Mouse (Mus musculus) testis, postnatal 14 days (tissue): ENCODE measurements around the gene AU040320.

ENCODE experiments used
- DNase-seq: peaks from one replicate; pipeline ENCODE4 v3.0.0; 2021; ENCODE audit warnings: low spot score

The AU040320 gene

GRCm38 (mm10) chr4:126753268-126754230 is at the start of gene AU040320, which contains the start of gene Ncdn:
TSS of gene AU040320 (plus strand) at chr4:126753544.
TSS of gene Ncdn (minus strand) at chr4:126753438.
- DNase-seq = peak; percentile 98

GRCm38 (mm10) chr4:126706630-126707438 is 46.5 kb upstream of the AU040320 start:
- no peak for DNase-seq

GRCm38 (mm10) chr4:126707439-126707826 is 45.9 kb upstream of the AU040320 start:
- no peak for DNase-seq

- DNase-seq = no peak
Observed at GRCm38 (mm10) chr4:126732111-126732510, 21.2 kb upstream of the AU040320 start.

DNA sequence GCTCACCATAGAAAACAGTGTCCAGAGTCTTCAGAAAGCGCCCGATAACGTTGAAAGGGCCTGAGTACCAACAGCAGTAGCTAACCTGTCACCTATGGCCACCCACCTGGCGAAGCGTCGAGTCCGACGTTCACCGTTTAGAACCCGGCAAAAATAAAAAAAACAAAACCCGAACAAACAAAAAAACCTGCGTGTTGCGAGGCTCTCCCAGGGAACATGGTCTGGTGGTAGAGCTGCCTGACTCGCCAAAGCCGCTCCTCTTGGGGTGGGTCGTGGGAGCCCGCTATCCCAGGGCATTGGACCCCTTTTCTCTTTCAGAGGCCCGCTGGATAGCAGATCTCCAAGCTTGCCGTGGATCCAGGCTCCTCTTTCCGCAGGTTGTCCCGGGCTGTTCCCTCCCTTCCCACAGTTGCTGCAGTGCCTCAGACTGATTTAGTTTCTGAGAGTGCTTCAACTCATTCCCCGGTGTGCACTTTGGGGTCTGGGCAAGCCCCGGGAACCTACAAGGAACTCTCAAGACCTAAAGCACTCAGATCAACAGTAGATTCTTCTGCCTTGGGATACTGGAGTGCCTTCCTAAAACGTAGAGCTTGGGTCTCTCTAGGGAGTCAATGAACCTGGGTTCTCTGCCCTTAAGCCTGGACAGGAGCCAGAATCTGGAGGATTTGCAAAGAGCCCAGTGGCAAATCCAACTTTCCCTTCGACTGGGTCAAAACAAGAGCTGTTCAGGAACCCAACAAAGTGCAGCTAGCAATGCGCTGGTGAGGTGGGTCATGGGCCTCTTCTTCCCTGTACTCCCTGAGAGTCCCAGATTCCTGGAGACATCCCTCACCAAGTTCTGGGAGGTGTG is 20.6 kb upstream of the AU040320 start:
- DNase-seq = no peak

GRCm38 (mm10) chr4:126734001-126734603 is 19.2 kb upstream of the AU040320 start:
- no peak for DNase-seq

DNA sequence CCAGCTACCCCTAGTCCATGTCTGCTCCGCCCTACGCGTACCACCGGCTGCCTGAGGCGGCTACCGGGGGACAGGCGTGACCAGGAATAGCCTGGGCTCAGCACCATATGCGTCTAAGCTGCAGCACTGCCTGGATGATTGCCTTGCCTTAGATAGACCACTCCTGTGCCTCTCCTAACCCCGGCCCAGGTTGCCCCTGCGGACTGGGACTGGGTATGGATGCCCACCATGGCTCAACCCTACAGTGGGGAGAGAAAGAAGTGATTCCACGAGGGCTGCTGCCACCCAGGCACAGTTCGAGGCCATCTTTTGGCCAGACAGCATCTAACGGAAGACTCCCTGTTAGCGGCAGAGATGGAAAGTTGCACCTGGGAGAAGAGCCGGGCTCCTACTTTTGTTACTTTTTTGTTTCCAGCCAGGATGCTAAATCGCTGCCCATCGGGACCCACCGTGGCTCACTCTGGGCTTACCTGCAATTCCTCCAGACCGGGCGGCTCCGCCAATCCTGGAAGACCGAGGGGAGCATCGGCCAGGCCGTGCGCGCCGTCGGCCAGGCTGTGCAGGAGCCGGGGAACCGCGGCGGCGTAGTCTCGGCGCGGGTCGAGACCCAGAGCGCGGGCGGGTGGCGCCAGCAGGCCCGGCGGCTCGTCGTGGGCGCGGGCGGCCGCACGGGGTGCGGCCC is 18.5 kb upstream of the AU040320 start:
- DNase-seq = no peak

GRCm38 (mm10) chr4:126735382-126736000 is 17.9 kb upstream of the AU040320 start:
- DNase-seq = no peak

GRCm38 (mm10) chr4:126736001-126736414 is 17.3 kb upstream of the AU040320 start, which contains the start of gene Tfap2e:
TSS of gene Tfap2e (minus strand) at chr4:126736240.
- peak; percentile 53 for DNase-seq

DNA sequence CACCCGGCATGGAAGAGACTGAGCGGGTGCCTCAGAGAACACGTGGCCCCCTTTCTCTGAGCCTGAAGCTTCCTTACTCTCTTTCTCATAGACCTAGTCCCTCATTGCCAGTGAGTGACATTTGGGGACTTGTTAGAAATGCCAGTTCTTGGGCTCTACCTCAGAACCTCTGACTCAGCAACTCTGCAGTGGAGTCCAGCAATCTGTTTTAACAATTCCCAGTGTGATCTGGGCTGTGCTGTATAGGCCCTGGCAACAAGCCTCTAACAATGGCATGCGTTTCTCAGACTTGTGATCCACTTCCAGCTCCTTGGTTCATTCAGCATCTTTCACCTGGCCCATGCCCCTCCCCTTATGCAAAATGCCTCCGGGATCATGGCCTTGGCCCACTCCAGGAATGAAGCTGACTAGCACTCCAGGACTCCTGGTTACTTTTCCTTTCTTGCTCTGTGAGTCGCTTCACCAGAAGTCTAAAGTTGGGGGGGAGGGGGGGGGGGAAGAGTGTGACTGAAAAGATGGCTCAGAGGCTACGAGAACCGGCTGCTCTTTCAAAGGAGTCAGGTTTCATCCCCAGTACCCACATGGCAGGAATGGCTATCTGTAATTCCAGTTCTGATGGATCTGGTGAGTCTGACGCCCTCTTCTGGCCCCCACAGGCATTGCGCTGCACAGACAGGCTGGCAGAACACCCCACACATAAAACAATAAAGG is 13.2 kb upstream of the AU040320 start:
- no peak for DNase-seq

DNA sequence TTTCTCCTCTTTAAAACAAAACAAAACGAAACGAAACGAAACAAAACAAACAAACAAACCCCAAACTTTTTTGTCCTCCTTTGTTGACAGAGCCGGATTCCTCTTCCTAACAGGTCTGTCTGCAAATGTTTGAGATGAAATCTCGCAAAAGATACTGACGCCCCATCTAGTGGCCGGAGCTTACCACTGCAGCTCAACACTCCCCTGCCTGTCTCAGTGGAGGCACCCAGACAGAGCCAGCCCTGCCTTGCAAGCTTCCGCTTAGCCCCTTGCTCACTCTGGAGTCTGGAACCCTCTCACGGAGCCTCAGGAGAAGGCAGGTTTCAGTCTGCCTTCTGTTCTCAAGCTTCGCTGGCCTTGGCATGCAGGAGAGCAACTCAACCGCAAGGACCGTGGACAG is 11.9 kb upstream of the AU040320 start:
- DNase-seq = peak; percentile 72

DNA sequence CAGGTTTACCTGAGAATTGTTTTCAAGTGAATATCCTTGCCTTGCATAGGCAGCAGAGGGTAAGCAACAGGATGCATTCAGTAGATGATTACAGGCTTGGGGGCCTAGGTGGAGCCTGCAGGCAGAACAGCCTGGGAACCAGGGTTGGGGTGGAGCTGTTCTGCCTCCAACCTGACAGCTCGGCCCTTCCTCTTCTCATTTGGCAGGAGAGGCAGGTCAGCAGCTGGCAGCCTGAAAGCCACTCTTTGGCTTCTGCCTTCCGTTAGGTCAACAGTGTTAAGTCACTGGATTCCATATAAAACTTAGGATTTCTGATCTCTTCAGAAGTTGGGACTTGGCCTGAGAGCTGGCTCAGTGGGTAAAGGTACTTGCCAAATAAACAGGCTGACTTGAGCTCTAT is 10.4 kb upstream of the AU040320 start:
- DNase-seq = no peak

GRCm38 (mm10) chr4:126743713-126744112 is 9.6 kb upstream of the AU040320 start:
- no peak for DNase-seq

DNA sequence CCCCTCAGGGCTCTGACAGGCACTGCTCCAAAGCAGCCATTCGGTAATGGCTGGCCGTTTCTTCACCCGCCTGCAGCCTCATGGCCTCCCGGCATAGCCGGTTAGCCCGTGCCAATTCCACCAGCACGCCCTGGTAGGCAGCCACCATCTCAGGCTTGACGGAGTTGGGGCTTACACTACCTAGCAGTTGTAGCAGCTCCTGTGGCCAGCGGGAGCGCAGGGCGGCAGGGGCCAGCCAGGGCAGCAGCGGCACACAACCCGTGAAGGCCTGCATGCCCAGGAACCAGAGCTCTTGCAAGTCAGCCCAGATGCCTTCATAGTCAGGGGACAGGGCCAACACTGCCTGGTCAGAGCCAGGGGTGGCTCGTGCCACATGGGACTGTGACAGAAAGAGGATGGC is 8.5 kb upstream of the AU040320 start:
- no peak for DNase-seq

GRCm38 (mm10) chr4:126745506-126746193 is 7.7 kb upstream of the AU040320 start:
- no peak for DNase-seq

DNA sequence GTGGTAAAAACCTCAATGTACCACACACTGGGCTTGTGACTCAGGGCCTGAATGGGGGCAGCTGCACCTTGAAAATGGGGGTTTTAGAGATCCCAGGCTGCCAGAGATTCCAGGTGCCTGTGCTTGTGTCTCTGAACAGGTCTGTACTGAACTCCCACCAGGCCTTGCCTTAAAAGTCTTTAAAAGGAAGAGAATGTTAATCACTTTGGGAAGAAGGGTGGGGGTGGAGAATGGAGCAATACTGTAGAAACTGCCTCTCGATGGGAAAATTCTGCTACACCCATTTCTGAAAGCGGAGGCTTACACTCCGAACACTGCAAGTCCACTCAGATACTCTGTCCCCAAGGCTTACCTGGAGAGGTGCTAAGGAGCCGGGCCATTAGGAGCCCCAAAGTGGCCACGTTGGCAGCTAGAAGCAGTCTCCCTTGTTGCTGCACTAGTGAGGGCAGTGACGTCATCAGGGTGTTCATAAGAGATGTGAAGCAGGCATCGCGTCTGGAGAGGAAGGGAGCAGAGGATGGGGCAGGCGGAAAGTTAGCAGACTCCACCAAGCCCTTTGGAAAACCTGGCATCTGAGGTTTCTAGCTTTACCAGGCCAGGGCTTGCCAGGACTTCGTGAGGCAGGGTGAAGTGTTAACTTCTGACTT is 7.0 kb upstream of the AU040320 start:
- no peak for DNase-seq

GRCm38 (mm10) chr4:126748381-126748780 is 5.0 kb upstream of the AU040320 start:
- DNase-seq = no peak

- no peak for DNase-seq
Observed at GRCm38 (mm10) chr4:126749553-126749952, 3.8 kb upstream of the AU040320 start.
